Mouse (Mus musculus): Measurements from ENCODE around the gene Tmem135. TPM values are rescaled to one million over a fixed set of nuclear protein-coding genes. Genes with fewer than 3 reads are reported as not detected.

Tmem135 gene
- total and polyA plus RNA-seq, 2 experiments from 2014 or later: 31.4 to 33.5 TPM

- Histone ChIP-seq H3K27me3 (ENCODE audit: insufficient read depth, low read length) (no peaks in the 10 kb centered on the region), H3K4me2 (ENCODE audit: low read depth, low read length) (no peak overlapping the region), H3K4me1 (ENCODE audit: insufficient read depth, low read length) (no peaks in the 10 kb centered on the region), H3K36me3 (ENCODE audit: insufficient read depth, low read length) (no peaks in the 10 kb centered on the region), H3K4me3 (ENCODE audit: low read length) (no peak overlapping the region), H3K9me3 (ENCODE audit: low read length) (no peaks in the 10 kb centered on the region), H3K27ac (no peak overlapping the region), H3K9ac (replicated peaks; ENCODE audit: low read length) (no peak overlapping the region)
- DNase-seq (ENCODE audit: low spot score) (no peak), ATAC-seq (no peak)
- WGBS: 61% methylated on average over 8 of the region's 8 CpGs
- no peak for TF ChIP-seq CTCF (IDR thresholded peaks at IDR 0.05; ENCODE audit: low read depth)
These were observed 30.0 kb upstream of the Tmem135 start for GRCm38 (mm10) chr7:89433893-89434616.

- no peak overlapping the region for H3K4me3 ChIP-seq (ENCODE audit: low read length)
- no peaks in the 10 kb centered on the region for H3K36me3 ChIP-seq (ENCODE audit: insufficient read depth, low read length)
- peak; percentile 11 for DNase-seq (ENCODE audit: low spot score)
- no peaks in the 10 kb centered on the region for H3K27me3 ChIP-seq (ENCODE audit: insufficient read depth, low read length)
- 0 out of 2 replicates have a peak, but pooled peaks have one; percentile 32 for ATAC-seq
- no peak overlapping the region for H3K27ac ChIP-seq
- TF ChIP-seq CTCF (IDR thresholded peaks at IDR 0.05; ENCODE audit: low read depth): no peak
- no peak overlapping the region for H3K4me2 ChIP-seq (ENCODE audit: low read depth, low read length)
- no peaks in the 10 kb centered on the region for H3K4me1 ChIP-seq (ENCODE audit: insufficient read depth, low read length)
- H3K9ac ChIP-seq (replicated peaks; ENCODE audit: low read length): no peak overlapping the region
- no peaks in the 10 kb centered on the region for H3K9me3 ChIP-seq (ENCODE audit: low read length)
- 44% methylated on average over 9 of the region's 9 CpGs for WGBS
These were observed 29.3 kb upstream of the Tmem135 start for GRCm38 (mm10) chr7:89433193-89433892.

GRCm38 (mm10) chr7:89431185-89431584, 27.2 kb upstream of the Tmem135 start:
- ATAC-seq: no peak
- no peaks in the 10 kb centered on the region for H3K4me1 ChIP-seq (ENCODE audit: insufficient read depth, low read length)
- H3K27ac ChIP-seq: no peak overlapping the region
- H3K4me2 ChIP-seq (ENCODE audit: low read depth, low read length): no peak overlapping the region
- WGBS: 91% methylated on average over 2 of the region's 2 CpGs
- H3K9me3 ChIP-seq (ENCODE audit: low read length): no peaks in the 10 kb centered on the region
- TF ChIP-seq CTCF (IDR thresholded peaks at IDR 0.05; ENCODE audit: low read depth): no peak
- no peak overlapping the region for H3K4me3 ChIP-seq (ENCODE audit: low read length)
- H3K27me3 ChIP-seq (ENCODE audit: insufficient read depth, low read length): no peaks in the 10 kb centered on the region
- H3K9ac ChIP-seq (replicated peaks; ENCODE audit: low read length): no peak overlapping the region
- DNase-seq (ENCODE audit: low spot score): no peak
- H3K36me3 ChIP-seq (ENCODE audit: insufficient read depth, low read length): no peaks in the 10 kb centered on the region

GRCm38 (mm10) chr7:89429326-89429725, 25.3 kb upstream of the Tmem135 start:
- Histone ChIP-seq H3K36me3 (ENCODE audit: insufficient read depth, low read length) (no peaks in the 10 kb centered on the region), H3K4me3 (ENCODE audit: low read length) (no peak overlapping the region), H3K4me1 (ENCODE audit: insufficient read depth, low read length) (no peaks in the 10 kb centered on the region), H3K27me3 (ENCODE audit: insufficient read depth, low read length) (no peaks in the 10 kb centered on the region), H3K9ac (replicated peaks; ENCODE audit: low read length) (no peak overlapping the region), H3K27ac (no peak overlapping the region), H3K4me2 (ENCODE audit: low read depth, low read length) (no peak overlapping the region), H3K9me3 (ENCODE audit: low read length) (no peaks in the 10 kb centered on the region)
- no peak for DNase-seq (ENCODE audit: low spot score)
- TF ChIP-seq CTCF (IDR thresholded peaks at IDR 0.05; ENCODE audit: low read depth): no peak
- WGBS: 90% methylated on average over 1 of the region's 1 CpGs
- ATAC-seq: no peak

GRCm38 (mm10) chr7:89428804-89429203, 24.8 kb upstream of the Tmem135 start:
- DNase-seq (ENCODE audit: low spot score): no peak
- H3K27ac ChIP-seq: no peak overlapping the region
- H3K9me3 ChIP-seq (ENCODE audit: low read length): no peaks in the 10 kb centered on the region
- H3K4me1 ChIP-seq (ENCODE audit: insufficient read depth, low read length): no peaks in the 10 kb centered on the region
- WGBS: 90% methylated on average over 5 of the region's 5 CpGs
- no peak overlapping the region for H3K4me2 ChIP-seq (ENCODE audit: low read depth, low read length)
- TF ChIP-seq CTCF (IDR thresholded peaks at IDR 0.05; ENCODE audit: low read depth): no peak
- no peak overlapping the region for H3K4me3 ChIP-seq (ENCODE audit: low read length)
- H3K9ac ChIP-seq (replicated peaks; ENCODE audit: low read length): no peak overlapping the region
- H3K36me3 ChIP-seq (ENCODE audit: insufficient read depth, low read length): no peaks in the 10 kb centered on the region
- no peaks in the 10 kb centered on the region for H3K27me3 ChIP-seq (ENCODE audit: insufficient read depth, low read length)
- ATAC-seq: no peak

- Histone ChIP-seq H3K9me3 (ENCODE audit: low read length) (no peaks in the 10 kb centered on the region), H3K4me3 (ENCODE audit: low read length) (no peak overlapping the region), H3K27ac (no peak overlapping the region), H3K4me2 (ENCODE audit: low read depth, low read length) (no peak overlapping the region), H3K36me3 (ENCODE audit: insufficient read depth, low read length) (no peaks in the 10 kb centered on the region), H3K4me1 (ENCODE audit: insufficient read depth, low read length) (no peaks in the 10 kb centered on the region), H3K27me3 (ENCODE audit: insufficient read depth, low read length) (no peaks in the 10 kb centered on the region), H3K9ac (replicated peaks; ENCODE audit: low read length) (no peak overlapping the region)
- ATAC-seq (no peak), DNase-seq (ENCODE audit: low spot score) (no peak)
- 61% methylated on average over 5 of the region's 5 CpGs for WGBS
- no peak for TF ChIP-seq CTCF (IDR thresholded peaks at IDR 0.05; ENCODE audit: low read depth)
These were observed 23.1 kb upstream of the Tmem135 start for GRCm38 (mm10) chr7:89427101-89427500.

Data from hindbrain, postnatal 0 days (tissue).